Mouse (Mus musculus) kidney, adult 2 months (tissue): Measurements from ENCODE around the gene Tbc1d21.

Experiments
- CTCF ChIP-seq: fragments of 200-500 bp; conservative IDR thresholded peaks from 2 replicates; pipeline ENCODE4 v1.5.1; 2011; ENCODE audit warnings: low read depth, mild to moderate bottlenecking, control low read depth, low read length, moderate library complexity, mixed read lengths; ENCODE audit not compliant: insufficient read depth, insufficient read length
- POLR2A ChIP-seq: fragments of 200-500 bp; IDR thresholded peaks from one replicate; pipeline ENCODE4 v1.6.1; 2011; ENCODE audit warnings: low read depth, low read length, control low read depth

GRCm38 (mm10) chr9:58314682-58315360, 55.4 kb downstream of the Tbc1d21 start:
- TF ChIP-seq POLR2A (no peak), CTCF (no peak)
